Mouse (Mus musculus) spleen, adult 2 months (tissue): ENCODE results near the gene Tma7.

Experiments used
- CTCF ChIP-seq: fragments of 200-500 bp; IDR thresholded peaks from 2 replicates; pipeline ENCODE4 v1.5.1; 2011; ENCODE audit warnings: mild to moderate bottlenecking, inconsistent platforms; ENCODE audit not compliant: insufficient read depth, insufficient read length, insufficient replicate concordance; ENCODE audit errors: extremely low read depth
- POLR2A ChIP-seq: fragments of 200-500 bp; IDR thresholded peaks from 2 replicates; pipeline ENCODE4 v1.6.1; 2011; ENCODE audit warnings: low read depth, low read length, inconsistent platforms

DNA sequence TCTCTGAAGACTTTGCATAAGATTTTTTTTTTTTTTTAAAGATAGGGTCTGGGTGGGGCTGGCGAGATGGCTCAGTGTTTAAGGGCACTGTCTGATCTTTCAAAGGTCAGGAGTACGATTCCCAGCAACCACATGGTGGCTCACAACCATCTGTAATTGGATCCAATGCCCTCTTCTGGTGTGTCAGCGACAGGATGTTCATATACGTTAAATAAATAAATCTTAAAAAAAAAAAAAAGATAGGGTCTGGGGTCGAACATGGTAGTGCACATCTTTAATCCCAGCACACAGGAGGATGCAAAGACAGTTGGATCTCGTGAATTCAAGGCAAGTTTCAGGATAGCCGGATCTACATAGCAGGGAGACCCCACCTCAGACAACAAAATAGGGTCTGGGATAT, 33.1 kb downstream of the Tma7 start:
- TF ChIP-seq CTCF (no peak), POLR2A (no peak)
